Mouse (Mus musculus) MEL (cell line): ENCODE measurements around the gene Cwc25. TPM values are rescaled to one million over a fixed set of nuclear protein-coding genes. Genes with fewer than 3 reads are reported as not detected.

Experiments
- DNase-seq: peaks from one replicate; pipeline ENCODE4 v3.0.0; 2011; ENCODE audit warnings: low read depth, low spot score
- H3K27ac ChIP-seq: 2 replicates; pipeline ENCODE4 v1.5.1; 2012; ENCODE audit warnings: low read depth, mild to moderate bottlenecking, control low read depth, low read length, moderate library complexity; ENCODE audit not compliant: control insufficient read depth
- H3K27me3 ChIP-seq, 2 experiments: fragments of 150-350 bp in 1 of 2; sonication (generic) in 1 of 2; 2 replicates each; pipeline ENCODE4 v1.6.1; 2012; ENCODE audit warnings: low read length in 2 of 2, mild to moderate bottlenecking in 2 of 2, improper control_type of control experiment in 1 of 2, moderate library complexity in 1 of 2; ENCODE audit not compliant: insufficient read depth in 2 of 2, control insufficient read depth in 1 of 2
- H3K36me3 ChIP-seq, 2 experiments: 2 replicates each; pipeline ENCODE4 v1.6.1; 2012 to 2014; ENCODE audit warnings: low read length in 2 of 2, improper control_type of control experiment in 1 of 2, inconsistent platforms in 1 of 2, mild to moderate bottlenecking in 1 of 2; ENCODE audit not compliant: insufficient read depth in 2 of 2, control insufficient read depth in 1 of 2
- H3K4me1 ChIP-seq, 2 experiments: fragments of 150-350 bp in 1 of 2; sonication (generic) in 1 of 2; 2 replicates each; pipeline ENCODE4 v1.6.1; 2012; ENCODE audit warnings: low read length in 2 of 2, improper control_type of control experiment in 1 of 2, mild to moderate bottlenecking in 1 of 2; ENCODE audit not compliant: insufficient read depth in 2 of 2, control insufficient read depth in 1 of 2
- H3K4me3 ChIP-seq, 2 experiments: fragments of 150-350 bp in 1 of 2; sonication (generic) in 1 of 2; 2 replicates each; pipeline ENCODE4 v1.5.1; 2012; ENCODE audit warnings: low read depth in 2 of 2, low read length in 2 of 2, mild to moderate bottlenecking in 2 of 2, moderate library complexity in 2 of 2, control low read depth in 1 of 2, improper control_type of control experiment in 1 of 2; ENCODE audit not compliant: control insufficient read depth in 1 of 2, insufficient read depth in 1 of 2
- H3K79me2 ChIP-seq: 2 replicates; pipeline ENCODE4 v1.6.1; 2012; ENCODE audit warnings: mild to moderate bottlenecking, low read length, moderate library complexity; ENCODE audit not compliant: control insufficient read depth, poor library complexity, insufficient read depth
- H3K9ac ChIP-seq: 2 replicates; pipeline ENCODE4 v1.6.1; 2012; ENCODE audit warnings: low read depth, mild to moderate bottlenecking, control low read depth, low read length, moderate library complexity; ENCODE audit not compliant: control insufficient read depth, poor library complexity, severe bottlenecking
- H3K9me3 ChIP-seq: fragments of 150-350 bp; sonication (generic); replicated peaks from 2 replicates; pipeline ENCODE4 v1.6.1; 2012; ENCODE audit warnings: mild to moderate bottlenecking, low read length, improper control_type of control experiment, moderate library complexity; ENCODE audit not compliant: insufficient read depth
- BHLHE40 ChIP-seq: IDR thresholded peaks from 2 replicates; pipeline ENCODE4 v1.6.1; 2012; ENCODE audit warnings: low read depth, mild to moderate bottlenecking, inconsistent platforms, low read length, improper control_type of control experiment, borderline replicate concordance
- CTCF ChIP-seq, 3 experiments: IDR thresholded peaks in 2 of 3; conservative IDR thresholded peaks in 1 of 3; 2 replicates each; pipeline ENCODE4 v1.5.1; 2011 to 2012; ENCODE audit warnings: low read length in 3 of 3, low read depth in 2 of 3, mild to moderate bottlenecking in 2 of 3, improper control_type of control experiment in 1 of 3, inconsistent platforms in 1 of 3, mixed read lengths in 1 of 3, moderate library complexity in 1 of 3; ENCODE audit not compliant: control insufficient read depth in 1 of 3, insufficient read depth in 1 of 3, poor library complexity in 1 of 3, severe bottlenecking in 1 of 3
- ETS1 ChIP-seq: IDR thresholded peaks from 2 replicates; pipeline ENCODE4 v1.6.1; 2012; ENCODE audit warnings: low read depth, mild to moderate bottlenecking, inconsistent platforms, low read length, improper control_type of control experiment, moderate library complexity
- GABPA ChIP-seq: IDR thresholded peaks from 2 replicates; pipeline ENCODE4 v1.6.1; 2012; ENCODE audit warnings: low read depth, mild to moderate bottlenecking, inconsistent platforms, low read length, improper control_type of control experiment, moderate library complexity
- GATA1 ChIP-seq: IDR thresholded peaks from 2 replicates; pipeline ENCODE4 v1.6.1; 2011; ENCODE audit warnings: low read depth, low read length, improper control_type of control experiment
- MAX ChIP-seq: IDR thresholded peaks from 2 replicates; pipeline ENCODE4 v1.6.1; 2011; ENCODE audit warnings: low read length, improper control_type of control experiment
- MAZ ChIP-seq: IDR thresholded peaks from 2 replicates; pipeline ENCODE4 v1.6.1; 2012; ENCODE audit warnings: low read depth, mild to moderate bottlenecking, inconsistent platforms, low read length, improper control_type of control experiment
- MXI1 ChIP-seq: IDR thresholded peaks from 2 replicates; pipeline ENCODE4 v1.6.1; 2011; ENCODE audit warnings: mild to moderate bottlenecking, low read depth, low read length, improper control_type of control experiment
- NELFE ChIP-seq: IDR thresholded peaks from 2 replicates; pipeline ENCODE4 v1.6.1; 2011; ENCODE audit warnings: low read depth, low read length, improper control_type of control experiment
- POLR2A ChIP-seq, 2 experiments: IDR thresholded peaks; 2 replicates each; pipeline ENCODE4 v1.6.1; 2011 to 2012; ENCODE audit warnings: low read length in 2 of 2, mild to moderate bottlenecking in 2 of 2, control low read depth in 1 of 2, improper control_type of control experiment in 1 of 2, low read depth in 1 of 2, moderate library complexity in 1 of 2; ENCODE audit not compliant: control insufficient read depth in 1 of 2, insufficient read depth in 1 of 2, poor library complexity in 1 of 2
- TAL1 ChIP-seq: IDR thresholded peaks from 2 replicates; pipeline ENCODE4 v1.6.1; 2012; ENCODE audit warnings: mild to moderate bottlenecking, inconsistent platforms, low read length, moderate library complexity, mixed read lengths
- UBTF ChIP-seq: IDR thresholded peaks from 2 replicates; pipeline ENCODE4 v1.6.1; 2012; ENCODE audit warnings: low read depth, mild to moderate bottlenecking, inconsistent platforms, low read length, improper control_type of control experiment, moderate library complexity, borderline replicate concordance; ENCODE audit not compliant: insufficient read depth
- USF2 ChIP-seq, 2 experiments: IDR thresholded peaks; 2 replicates each; pipeline ENCODE4 v1.6.1; 2011 to 2012; ENCODE audit warnings: improper control_type of control experiment in 2 of 2, low read length in 2 of 2, borderline replicate concordance in 1 of 2, inconsistent platforms in 1 of 2, low read depth in 1 of 2, mild to moderate bottlenecking in 1 of 2; ENCODE audit not compliant: insufficient read depth in 1 of 2
- ZKSCAN1 ChIP-seq: IDR thresholded peaks from 2 replicates; pipeline ENCODE4 v1.6.1; 2012; ENCODE audit warnings: low read depth, mild to moderate bottlenecking, inconsistent platforms, low read length, improper control_type of control experiment, moderate library complexity
- ZMIZ1 ChIP-seq: IDR thresholded peaks from 2 replicates; pipeline ENCODE4 v1.6.1; 2012; ENCODE audit warnings: low read depth, mild to moderate bottlenecking, inconsistent platforms, low read length, improper control_type of control experiment, moderate library complexity
- ZNF384 ChIP-seq: IDR thresholded peaks from 2 replicates; pipeline ENCODE4 v1.6.1; 2012; ENCODE audit warnings: low read depth, mild to moderate bottlenecking, inconsistent platforms, low read length, improper control_type of control experiment
- polyA plus RNA-seq, 2 experiments: library from polyadenylated mRNA; stranded (reverse) in 1 of 2; unstranded in 1 of 2; fragments of >175 nt in 1 of 2; fragments of >200 nt in 1 of 2; gene quantifications; 2 replicates each; pipeline versions ENCODE4 v1.2.1 to v1.2.4; 2012; ENCODE audit warnings: low replicate concordance in 2 of 2, low read depth in 1 of 2; ENCODE audit not compliant: insufficient read length in 2 of 2, insufficient read depth in 1 of 2, missing spikeins in 1 of 2
- total RNA-seq: library from RNA; depleted of rRNA; stranded (reverse); fragments of 300-350 nt; gene quantifications from 2 replicates; pipeline ENCODE4 v1.2.3, GENCODE M21; 2012

Cwc25 gene
- total and polyA plus RNA-seq, 3 experiments, result 16.7 to 20.8 TPM; not detected in 1

- no peak for TF ChIP-seq GATA1
These were observed 66.7 kb downstream of the Cwc25 start (continued) for GRCm38 (mm10) chr11:97699626-97700002.

- H3K27ac ChIP-seq, result no peak overlapping the region; the same call in 1 of the 2 replicates
- H3K9me3 ChIP-seq, result no peaks in the 10 kb centered on the region
- peak overlapping the region; percentile 73 to 89 for H3K4me3 ChIP-seq
- peak overlapping the region; percentile 81 for H3K9ac ChIP-seq
- TF ChIP-seq GABPA, result no peak
- peak; percentile 73; the same call in 1 of the 2 replicates for TF ChIP-seq UBTF
- no peak for TF ChIP-seq ZKSCAN1
- no peak for TF ChIP-seq MAX
- TF ChIP-seq ETS1, result 0 out of 2 replicates have a peak, but pooled peaks have one; percentile 20
- TF ChIP-seq CTCF (IDR thresholded peaks at IDR 0.05 in 2 of 3, conservative IDR thresholded peaks at IDR 0.05 in 1 of 3; ENCODE audit: control insufficient read depth in 1 of 3, insufficient read depth in 1 of 3, low read depth in 2 of 3, low read length in 3 of 3, poor library complexity in 1 of 3, severe bottlenecking in 1 of 3), result peak in 2 of 3 experiments; percentile 58 to 69; a peak in 5 of 6 replicates
- peak; percentile 12 for TF ChIP-seq MAZ
- TF ChIP-seq BHLHE40, result no peak
- no peak for TF ChIP-seq NELFE
- TF ChIP-seq TAL1, result no peak
- no peak for TF ChIP-seq USF2 (IDR thresholded peaks at IDR 0.05; ENCODE audit: borderline replicate concordance in 1 of 2, insufficient read depth in 1 of 2, low read depth in 1 of 2, low read length in 2 of 2)
- 0 out of 2 replicates have a peak, but pooled peaks have one; percentile 25 for TF ChIP-seq ZNF384
- TF ChIP-seq POLR2A (IDR thresholded peaks at IDR 0.05; ENCODE audit: control insufficient read depth in 1 of 2, insufficient read depth in 1 of 2, low read depth in 1 of 2, low read length in 2 of 2, poor library complexity in 1 of 2), result peak; percentile 20 to 27; a peak in 2 of 4 replicates
- TF ChIP-seq ZMIZ1, result 0 out of 2 replicates have a peak, but pooled peaks have one; percentile 13
- peak; percentile 71 for TF ChIP-seq MXI1
- H3K36me3 ChIP-seq, result no peaks in the 10 kb centered on the region; a peak in 1 of 4 replicates
- no peaks in the 10 kb centered on the region for H3K27me3 ChIP-seq
- H3K79me2 ChIP-seq, result peaks cover 15% of the 10 kb centered on the region
- DNase-seq, result peak; percentile 76
- H3K4me1 ChIP-seq, result peaks cover 0 to 14% of the 10 kb centered on the region in 2 experiments; a peak in 3 of 4 replicates
These were observed 67.4 kb downstream of the Cwc25 start for GRCm38 (mm10) chr11:97698741-97699611.
